Mouse (Mus musculus): ENCODE data around the gene Ankrd24.

DNA sequence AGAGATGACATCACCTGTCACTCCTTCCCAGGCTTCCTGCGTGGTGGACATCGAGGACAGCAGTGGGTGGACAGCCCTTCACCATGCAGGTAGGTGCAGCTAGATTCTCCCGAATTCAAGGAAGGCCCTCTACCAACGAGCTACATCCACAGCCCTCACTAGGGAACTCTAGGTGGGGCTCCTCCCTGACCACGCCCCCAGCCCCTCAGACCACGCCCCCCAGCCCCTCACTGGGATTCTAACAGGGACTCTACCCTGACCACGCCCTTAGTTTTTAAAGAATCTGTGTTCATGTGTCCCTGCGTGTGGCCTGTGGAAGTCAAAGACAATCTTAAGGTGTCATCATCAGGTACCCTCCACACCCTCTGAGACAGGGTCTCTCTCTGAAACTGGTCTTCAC lies 8.0 kb downstream of the Ankrd24 start:
- TF ChIP-seq CTCF (IDR thresholded peaks at IDR 0.05; ENCODE audit: low read depth, low read length): no peak
- TF ChIP-seq POLR2A (IDR thresholded peaks at IDR 0.05; ENCODE audit: borderline replicate concordance, low read depth, low read length): no peak

All from bone marrow macrophage, adult 2 months (primary cell).